Mouse (Mus musculus) left cerebral cortex, postnatal 25 days (tissue): ENCODE measurements around the gene Gm20458. TPM values are rescaled to one million over a fixed set of nuclear protein-coding genes. Genes with fewer than 3 reads are reported as not detected.

Experiments
- DNase-seq, 2 experiments: peaks; one replicate each; pipeline ENCODE4 v3.0.0; 2022; ENCODE audit warnings: low spot score in 2 of 2, mixed read lengths in 1 of 2
- intact Hi-C: fragments of 180-260 bp; cut with DNase I; formaldehyde crosslinking; loops from one replicate; pipeline ENCODE4 v1.15.1; 2025
- total RNA-seq, 2 experiments: library from RNA; stranded (reverse); gene quantifications; 2 replicates each; pipeline ENCODE4 v1.2.3; 2021

Gm20458 gene
- total RNA-seq, 2 experiments from 2014 or later, result 11.4 to 13.1 TPM

DNA sequence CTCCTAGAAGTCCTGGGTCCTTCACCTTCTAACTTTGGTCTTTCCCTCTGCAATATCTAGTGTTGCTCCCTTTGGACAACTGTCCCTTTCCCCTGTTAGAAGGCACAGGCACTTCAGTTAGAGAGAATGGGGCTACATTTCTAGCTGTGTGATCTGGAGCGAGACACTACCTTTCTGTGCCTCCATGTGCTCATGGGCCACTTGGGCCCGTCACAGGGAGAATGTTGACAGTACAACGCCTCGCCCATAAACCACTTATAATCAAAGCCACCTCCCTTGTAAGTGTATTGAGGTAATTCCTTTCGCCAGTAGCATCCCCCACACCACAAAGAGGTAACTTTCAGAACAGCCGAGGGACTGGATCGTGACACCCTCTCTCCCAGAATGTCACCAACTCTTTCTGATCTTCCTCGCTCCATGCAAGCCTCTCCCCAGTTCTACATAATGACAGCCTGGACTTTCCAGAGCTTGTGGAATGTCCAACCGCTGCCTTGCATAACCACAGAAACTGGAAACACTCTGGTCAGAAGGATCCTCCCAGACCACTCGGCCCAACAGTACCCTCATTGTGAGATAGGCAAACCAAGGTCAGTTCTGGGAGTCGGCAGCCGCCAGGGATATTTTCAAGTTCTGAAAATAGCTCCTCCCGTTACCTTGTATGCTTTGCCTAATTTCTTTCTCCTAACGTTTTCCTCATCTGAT lies 11.3 kb upstream of the Gm20458 start:
- no peak for DNase-seq
- intact Hi-C loops, result no loop called here

GRCm38 (mm10) chr2:164452000-164452676 lies 8.6 kb upstream of the Gm20458 start:
- intact Hi-C loops, result no loop called here
- DNase-seq, result no peak

DNA sequence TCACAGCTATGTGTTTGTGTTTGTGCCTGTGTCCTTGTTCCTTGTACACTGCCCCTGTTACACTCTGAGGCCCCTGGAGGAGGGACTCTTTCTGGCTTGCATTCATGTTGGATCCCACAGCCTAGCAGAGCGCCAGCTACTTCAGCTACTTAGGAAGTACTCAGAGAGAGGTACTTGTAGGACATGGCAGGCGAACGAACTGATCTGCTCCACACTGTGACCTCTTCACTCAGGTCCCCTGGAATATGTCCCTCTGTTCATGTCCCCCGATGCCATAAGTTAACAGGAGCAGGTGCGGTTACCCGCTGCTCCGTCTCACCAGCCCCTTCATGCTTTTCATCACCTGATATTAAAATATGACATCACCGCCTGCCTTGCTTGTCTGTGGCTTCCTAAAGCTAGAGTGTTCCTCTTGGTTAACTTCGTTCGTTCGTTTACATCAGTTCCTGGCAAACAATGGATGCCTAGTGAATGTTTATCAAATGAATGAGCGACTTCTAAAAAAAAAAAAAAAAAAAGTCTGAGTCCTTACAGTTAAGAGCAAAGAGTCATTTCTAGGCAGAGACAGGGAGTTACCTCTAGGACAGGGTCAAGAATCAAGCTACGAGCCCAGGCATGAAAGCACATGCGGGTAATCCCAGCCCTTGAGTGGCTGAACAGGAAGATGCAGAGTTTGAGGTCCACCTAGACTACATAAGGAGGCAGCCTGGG lies 7.6 kb upstream of the Gm20458 start:
- no peak for DNase-seq
- intact Hi-C loops, result no loop called here

DNA sequence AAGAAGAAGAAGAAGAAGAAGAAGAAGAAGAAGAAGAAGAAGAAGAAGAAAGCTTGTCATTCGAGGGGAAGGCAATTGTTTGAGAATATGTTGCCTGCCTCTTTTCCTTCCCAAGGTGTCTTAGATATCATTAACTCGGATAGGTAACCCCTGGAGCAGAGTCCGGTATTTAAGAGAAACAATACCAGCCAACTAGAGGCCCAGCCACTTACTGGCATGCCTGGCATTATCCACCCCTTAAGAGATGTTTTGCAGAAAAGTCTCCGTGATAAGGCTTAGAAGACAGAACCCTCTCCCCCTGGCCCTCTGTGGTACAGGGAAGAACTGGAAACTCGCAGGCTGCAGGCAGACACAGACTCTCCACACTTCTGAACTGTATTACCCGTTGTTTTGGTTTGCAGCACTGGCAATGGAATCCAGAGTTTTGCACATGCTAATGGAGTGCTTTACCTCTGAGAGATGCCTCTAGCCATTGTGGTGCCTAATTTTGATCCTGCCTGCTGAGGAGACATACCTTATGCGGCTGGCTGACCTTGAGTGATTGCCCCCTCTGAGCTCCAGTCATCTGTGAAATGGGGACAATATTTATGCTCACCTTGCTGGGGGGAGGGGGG lies 6.8 kb upstream of the Gm20458 start:
- no peak for DNase-seq
- intact Hi-C loops, result no loop called here

- peak; percentile 82 to 97 for DNase-seq
- intact Hi-C loops, result loop anchor here (5.0 kb wide), 1 partner anchor 102 kb away; no protein-coding TSS in a partner anchor
These were observed 5.9 kb upstream of the Gm20458 start for GRCm38 (mm10) chr2:164454846-164455245.

- no peak for DNase-seq
- intact Hi-C loops, result loop anchor here (2.0 to 5.0 kb wide), 2 partner anchors 39 to 102 kb away; no protein-coding TSS in a partner anchor
These were observed 5.2 kb upstream of the Gm20458 start for GRCm38 (mm10) chr2:164455421-164456190.

GRCm38 (mm10) chr2:164456413-164456812 lies 4.4 kb upstream of the Gm20458 start:
- intact Hi-C loops, result loop anchor here (2.0 to 5.0 kb wide), 2 partner anchors 40 to 101 kb away; no protein-coding TSS in a partner anchor

DNA sequence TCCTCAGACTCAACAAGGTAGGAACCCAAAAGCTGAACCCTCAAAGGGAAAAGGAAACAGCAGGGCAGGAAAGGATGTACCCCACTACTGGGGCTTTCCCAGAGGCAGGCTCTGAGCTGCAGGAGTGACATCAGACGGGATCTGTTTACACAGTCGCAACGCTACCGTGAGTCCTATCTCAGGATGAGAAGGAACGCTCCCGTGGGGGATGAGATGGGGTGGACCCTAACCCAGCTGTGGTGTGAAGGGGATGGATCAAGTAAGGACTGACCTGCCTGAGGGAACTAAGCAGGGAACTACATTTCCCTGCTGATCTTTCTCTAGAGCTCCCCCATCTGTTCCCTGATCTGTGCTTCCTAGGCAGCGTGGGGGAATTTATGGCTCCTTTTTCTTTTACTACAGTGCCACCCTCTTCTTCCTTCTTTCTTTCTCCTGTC lies 3.9 kb upstream of the Gm20458 start, which contains the start of gene Sys1:
Gene Sys1, plus strand, starts transcription at position 101 of the 437 bp plus-strand sequence.
- DNase-seq, result peak; percentile 53 to 66
- intact Hi-C loops, result loop anchor here (2.0 to 5.0 kb wide), 2 partner anchors 40 to 100 kb away; no protein-coding TSS in a partner anchor

More at GRCm38 (mm10) chr2:164456413-164456812, 4.4 kb upstream of the Gm20458 start:
- no peak for DNase-seq

GRCm38 (mm10) chr2:164457942-164458341 lies 2.8 kb upstream of the Gm20458 start:
- intact Hi-C loops, result loop anchor here (2.0 to 5.0 kb wide), 2 partner anchors 41 to 99 kb away; no protein-coding TSS in a partner anchor
- no peak for DNase-seq

- intact Hi-C loops, result loop anchor here (5.0 kb wide), 1 partner anchor 99 kb away; no protein-coding TSS in a partner anchor
- no peak for DNase-seq
These were observed 2.2 kb upstream of the Gm20458 start for GRCm38 (mm10) chr2:164458535-164458934.

DNA sequence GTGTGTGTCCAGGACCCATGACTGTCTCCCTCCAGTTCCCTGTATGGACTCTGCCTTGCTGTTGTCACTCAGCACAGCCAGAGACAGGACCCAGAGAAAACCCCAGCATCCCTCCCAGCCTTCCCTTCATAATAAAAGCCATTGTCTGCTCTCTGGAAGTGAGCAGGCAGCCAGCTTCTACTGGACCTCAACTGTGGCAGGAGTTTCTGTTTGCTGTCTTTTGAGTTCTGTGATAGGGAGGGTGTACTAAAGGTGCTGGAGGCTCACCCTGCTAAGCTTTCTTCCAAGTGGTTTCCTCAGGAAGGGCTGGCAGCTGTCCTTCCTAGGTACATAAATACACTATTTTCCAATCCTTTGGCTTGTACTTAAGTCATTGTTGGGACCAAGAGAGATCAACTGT lies 4.4 kb downstream of the Gm20458 start:
- DNase-seq, result no peak
- intact Hi-C loops, result no loop called here

- intact Hi-C loops, result no loop called here
- DNase-seq, result no peak
These were observed 6.0 kb downstream of the Gm20458 start for GRCm38 (mm10) chr2:164466787-164467186.

GRCm38 (mm10) chr2:164470254-164470653 lies 9.5 kb downstream of the Gm20458 start:
- DNase-seq, result peak; percentile 54 to 65
- intact Hi-C loops, result no loop called here

DNA sequence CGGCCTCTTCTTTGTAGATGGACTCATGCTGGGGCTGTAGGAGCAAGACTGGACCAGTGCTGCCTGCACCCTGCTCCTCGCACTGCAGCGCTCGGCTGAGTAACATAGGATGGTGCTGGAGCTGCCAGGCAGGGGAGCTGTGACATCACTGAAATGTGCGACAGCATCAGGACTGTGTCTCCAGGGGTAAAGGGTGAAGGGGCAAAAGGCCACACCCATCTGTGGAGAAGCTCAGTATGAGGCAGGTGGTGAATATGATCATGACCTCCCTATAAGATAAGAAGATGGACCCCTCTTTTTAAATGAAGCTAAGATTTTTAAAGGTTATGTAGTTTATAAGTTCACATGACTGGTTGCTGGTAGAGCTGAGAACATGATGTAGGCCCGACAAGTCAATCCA lies 12.9 kb downstream of the Gm20458 start, which contains the start of gene Trp53tg5:
Gene Trp53tg5, minus strand, starts transcription at position 101 of the 400 bp plus-strand sequence.
- no peak for DNase-seq
- intact Hi-C loops, result no loop called here

DNA sequence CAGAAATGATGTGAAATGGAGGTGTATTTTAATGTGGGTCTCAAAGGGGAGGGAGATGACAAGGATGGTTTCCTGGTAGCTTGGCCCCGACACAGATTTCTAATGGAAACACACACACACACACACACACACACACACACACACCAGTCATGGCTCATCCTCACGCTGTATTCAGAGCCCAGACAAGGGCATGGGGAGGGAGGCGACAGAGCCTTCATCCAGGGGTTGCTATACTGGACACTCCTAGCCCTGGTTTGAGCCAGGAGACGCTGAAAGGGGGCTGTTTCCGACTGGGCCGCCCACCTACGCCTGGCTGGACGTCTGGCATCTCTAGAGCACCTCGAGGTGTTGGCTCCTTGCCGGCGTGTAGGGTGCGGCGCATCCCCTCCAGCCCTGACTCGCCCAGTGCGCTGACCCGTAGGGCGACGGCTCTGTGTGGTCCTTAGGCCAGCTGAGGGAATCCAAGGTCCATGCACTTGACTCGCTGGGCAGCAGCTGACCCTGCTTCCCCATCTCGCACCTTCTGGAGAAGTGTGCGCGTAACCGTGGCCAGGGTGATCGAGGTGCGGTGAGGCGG lies 25.0 kb downstream of the Gm20458 start, which contains the start of gene Dbndd2:
Gene Dbndd2, plus strand, starts transcription at position 426 of the 577 bp plus-strand sequence.
- peak; percentile 41 to 67 for DNase-seq
- intact Hi-C loops, result loop anchor here (2.0 to 5.0 kb wide), 2 partner anchors 25 to 72 kb away; partner anchors contain the start of gene Gm20458

GRCm38 (mm10) chr2:164486258-164487114 lies 25.7 kb downstream of the Gm20458 start:
- intact Hi-C loops, result loop anchor here (2.0 to 5.0 kb wide), 2 partner anchors 26 to 71 kb away; partner anchors contain the start of gene Gm20458
- DNase-seq, result peak; percentile 85

GRCm38 (mm10) chr2:164487115-164487527 lies 26.4 kb downstream of the Gm20458 start:
- intact Hi-C loops, result loop anchor here (2.0 to 5.0 kb wide), 2 partner anchors 26 to 70 kb away; partner anchors contain the start of gene Gm20458
- peak in 1 of 2 experiments; percentile 21 for DNase-seq
